Mouse (Mus musculus): ENCODE data around the gene Vmn1r210. TPM values are rescaled to one million over a fixed set of nuclear protein-coding genes. Genes with fewer than 3 reads are reported as not detected.
"Not testable (repeated sequence)": the region's sequence is repeated elsewhere in the genome, so short reads cannot be mapped to it uniquely, and the experiment has no call there.

Gene Vmn1r210
- polyA plus RNA-seq (2015; fragmentation: Nextera tagmentation; extraction: Ambion mirVana): not detected in 2 replicates

- WGBS: 54% methylated on average over 4 of the region's 4 CpGs
- H3K4me3 ChIP-seq: no peak within 1 kb of the TSS
- no peaks in the 10 kb centered on the region for H3K9me3 ChIP-seq
- H3K4me1 ChIP-seq: no peaks in the 10 kb centered on the region
- H3K27ac ChIP-seq: no peak within 1 kb of the TSS
- H3K9ac ChIP-seq: no peak within 1 kb of the TSS
- no peaks in the 10 kb centered on the region for H3K36me3 ChIP-seq
- no peak for ATAC-seq (ENCODE audit: insufficient number of reproducible peaks, low FRiP score, low TSS enrichment, low read depth)
- no peaks in the 10 kb centered on the region for H3K27me3 ChIP-seq
- no peak within 1 kb of the TSS for H3K4me2 ChIP-seq
Measured at GRCm38 (mm10) chr13:22831248-22831647, at the start of gene Vmn1r210. Vmn1r210 (minus strand) TSS chr13:22831348.

GRCm38 (mm10) chr13:22879257-22879656, 48.1 kb upstream of the Vmn1r210 start:
- Histone ChIP-seq H3K27ac (no peak overlapping the region), H3K4me2 (no peak overlapping the region), H3K9me3 (no peaks in the 10 kb centered on the region), H3K4me3 (no peak overlapping the region), H3K4me1 (no peaks in the 10 kb centered on the region), H3K27me3 (no peaks in the 10 kb centered on the region), H3K9ac (no peak overlapping the region), H3K36me3 (no peaks in the 10 kb centered on the region)
- WGBS: 90% methylated on average over 1 of the region's 1 CpGs
- ATAC-seq (ENCODE audit: insufficient number of reproducible peaks, low FRiP score, low TSS enrichment, low read depth): no peak

GRCm38 (mm10) chr13:22857461-22857860, 26.3 kb upstream of the Vmn1r210 start, which contains the start of gene Vmn1r211:
Vmn1r211 (minus strand) TSS chr13:22857561.
- no peak within 1 kb of the TSS for H3K27ac ChIP-seq
- H3K36me3 ChIP-seq: no peaks in the 10 kb centered on the region
- no peak for ATAC-seq (ENCODE audit: insufficient number of reproducible peaks, low FRiP score, low TSS enrichment, low read depth)
- no peak within 1 kb of the TSS for H3K4me3 ChIP-seq
- WGBS: 67% methylated on average over 1 of the region's 1 CpGs
- no peak within 1 kb of the TSS for H3K9ac ChIP-seq
- no peaks in the 10 kb centered on the region for H3K27me3 ChIP-seq
- no peaks in the 10 kb centered on the region for H3K9me3 ChIP-seq
- H3K4me1 ChIP-seq: no peaks in the 10 kb centered on the region
- H3K4me2 ChIP-seq: no peak within 1 kb of the TSS

GRCm38 (mm10) chr13:22854760-22855159, 23.6 kb upstream of the Vmn1r210 start:
- H3K36me3 ChIP-seq: no peaks in the 10 kb centered on the region
- H3K4me1 ChIP-seq: no peaks in the 10 kb centered on the region
- 73% methylated on average over 4 of the region's 4 CpGs for WGBS
- no peak overlapping the region for H3K27ac ChIP-seq
- no peak overlapping the region for H3K4me2 ChIP-seq
- H3K9me3 ChIP-seq: no peaks in the 10 kb centered on the region
- no peak for ATAC-seq (ENCODE audit: insufficient number of reproducible peaks, low FRiP score, low TSS enrichment, low read depth)
- H3K9ac ChIP-seq: no peak overlapping the region
- H3K4me3 ChIP-seq: no peak overlapping the region
- no peaks in the 10 kb centered on the region for H3K27me3 ChIP-seq

GRCm38 (mm10) chr13:22846798-22847197, 15.7 kb upstream of the Vmn1r210 start:
- Histone ChIP-seq H3K9ac (no peak overlapping the region), H3K4me3 (no peak overlapping the region), H3K27ac (no peak overlapping the region), H3K36me3 (no peaks in the 10 kb centered on the region), H3K27me3 (no peaks in the 10 kb centered on the region), H3K9me3 (no peaks in the 10 kb centered on the region), H3K4me1 (no peaks in the 10 kb centered on the region), H3K4me2 (no peak overlapping the region)
- 70% methylated on average over 1 of the region's 1 CpGs for WGBS
- ATAC-seq (ENCODE audit: insufficient number of reproducible peaks, low FRiP score, low TSS enrichment, low read depth): no peak

GRCm38 (mm10) chr13:22844304-22844703, 13.2 kb upstream of the Vmn1r210 start:
- H3K27ac ChIP-seq; ATAC-seq (ENCODE audit: insufficient number of reproducible peaks, low FRiP score, low TSS enrichment, low read depth); H3K4me3 ChIP-seq; H3K4me2 ChIP-seq; H3K36me3 ChIP-seq; H3K9me3 ChIP-seq; H3K4me1 ChIP-seq; H3K27me3 ChIP-seq; H3K9ac ChIP-seq: not testable (repeated sequence)
- 75% methylated on average over 3 of the region's 3 CpGs for WGBS

- not testable (repeated sequence) for H3K27me3 ChIP-seq; H3K4me1 ChIP-seq; H3K27ac ChIP-seq; H3K36me3 ChIP-seq; H3K9me3 ChIP-seq; ATAC-seq (ENCODE audit: insufficient number of reproducible peaks, low FRiP score, low TSS enrichment, low read depth); H3K4me2 ChIP-seq; H3K4me3 ChIP-seq; H3K9ac ChIP-seq
- 41% methylated on average over 7 of the region's 7 CpGs for WGBS
Measured at GRCm38 (mm10) chr13:22829395-22829794, 1.8 kb downstream of the Vmn1r210 start.

GRCm38 (mm10) chr13:22821601-22822000, 9.5 kb downstream of the Vmn1r210 start:
- not testable (repeated sequence) for H3K4me2 ChIP-seq; H3K9ac ChIP-seq; ATAC-seq (ENCODE audit: insufficient number of reproducible peaks, low FRiP score, low TSS enrichment, low read depth); H3K9me3 ChIP-seq; H3K4me3 ChIP-seq; H3K27ac ChIP-seq; H3K27me3 ChIP-seq; H3K36me3 ChIP-seq; H3K4me1 ChIP-seq
- 88% methylated on average over 1 of the region's 1 CpGs for WGBS

GRCm38 (mm10) chr13:22809582-22809981, 21.6 kb downstream of the Vmn1r210 start, which contains the start of gene Vmn1r209:
Vmn1r209 (minus strand) TSS chr13:22809682.
- not testable (repeated sequence) for H3K27ac ChIP-seq; H3K9ac ChIP-seq; H3K4me3 ChIP-seq; H3K27me3 ChIP-seq; H3K4me2 ChIP-seq; H3K4me1 ChIP-seq; ATAC-seq (ENCODE audit: insufficient number of reproducible peaks, low FRiP score, low TSS enrichment, low read depth); H3K9me3 ChIP-seq; H3K36me3 ChIP-seq

GRCm38 (mm10) chr13:22788096-22788495, 43.1 kb downstream of the Vmn1r210 start:
- H3K9me3 ChIP-seq; H3K27ac ChIP-seq; H3K4me1 ChIP-seq; H3K4me2 ChIP-seq; H3K9ac ChIP-seq; H3K36me3 ChIP-seq; ATAC-seq (ENCODE audit: insufficient number of reproducible peaks, low FRiP score, low TSS enrichment, low read depth); H3K4me3 ChIP-seq; H3K27me3 ChIP-seq: not testable (repeated sequence)
- WGBS: 85% methylated on average over 3 of the region's 3 CpGs

- H3K4me3 ChIP-seq; H3K27ac ChIP-seq; H3K4me1 ChIP-seq; ATAC-seq (ENCODE audit: insufficient number of reproducible peaks, low FRiP score, low TSS enrichment, low read depth); H3K4me2 ChIP-seq; H3K36me3 ChIP-seq; H3K9ac ChIP-seq; H3K27me3 ChIP-seq; H3K9me3 ChIP-seq: not testable (repeated sequence)
Measured at GRCm38 (mm10) chr13:22784159-22784558, 47.0 kb downstream of the Vmn1r210 start.

GRCm38 (mm10) chr13:22777300-22777699, 53.8 kb downstream of the Vmn1r210 start, which contains the start of gene Vmn1r208:
Vmn1r208 (minus strand) TSS chr13:22777400.
- H3K9ac ChIP-seq; H3K9me3 ChIP-seq; H3K27me3 ChIP-seq; H3K4me2 ChIP-seq; H3K4me1 ChIP-seq; H3K4me3 ChIP-seq; H3K36me3 ChIP-seq; ATAC-seq (ENCODE audit: insufficient number of reproducible peaks, low FRiP score, low TSS enrichment, low read depth); H3K27ac ChIP-seq: not testable (repeated sequence)
- no CpG with 5 or more reads among the region's 7 CpGs for WGBS

Measured in limb, embryonic 15.5 days (tissue).